Mouse (Mus musculus) stomach, embryonic 14.5 days (tissue): ENCODE data around the gene Pgc. TPM values are rescaled to one million over a fixed set of nuclear protein-coding genes. Genes with fewer than 3 reads are reported as not detected.
A peak's percentile ranks its signal among the peaks of the same experiment; 100 is the strongest.

Experiments used
- ATAC-seq: fragments of 200-750 bp; cut with Nextera tagmentation; 2 replicates; pipeline ENCODE4 v1.8.0; 2017; ENCODE audit warnings: low read depth, moderate TSS enrichment; ENCODE audit not compliant: insufficient number of reproducible peaks, insufficient read depth, low FRiP score
- H3K27ac ChIP-seq: fragments of 300-500 bp; sonication (generic); 2 replicates; pipeline ENCODE4 v1.5.1; 2014; ENCODE audit warnings: mild to moderate bottlenecking, low read length, moderate library complexity, mixed read lengths
- H3K27me3 ChIP-seq: fragments of 300-500 bp; sonication (generic); 2 replicates; pipeline ENCODE4 v1.6.1; 2014; ENCODE audit warnings: low read length, control low read depth, mixed read lengths; ENCODE audit not compliant: control insufficient read depth, insufficient read depth
- H3K36me3 ChIP-seq: fragments of 300-500 bp; sonication (generic); 2 replicates; pipeline ENCODE4 v1.6.1; 2014; ENCODE audit warnings: mild to moderate bottlenecking, control low read depth, low read length, moderate library complexity, mixed read lengths; ENCODE audit not compliant: control insufficient read depth, insufficient read depth
- H3K4me1 ChIP-seq: fragments of 300-500 bp; sonication (generic); 2 replicates; pipeline ENCODE4 v1.6.1; 2014; ENCODE audit warnings: low read length, control low read depth, mixed read lengths; ENCODE audit not compliant: control insufficient read depth, insufficient read depth
- H3K4me2 ChIP-seq: fragments of 300-500 bp; sonication (generic); replicated peaks from 2 replicates; pipeline ENCODE4 v1.6.1; 2014; ENCODE audit warnings: low read depth, low read length, control low read depth
- H3K4me3 ChIP-seq: fragments of 300-500 bp; sonication (generic); 2 replicates; pipeline ENCODE4 v1.5.1; 2014; ENCODE audit warnings: low read depth, low read length, control low read depth
- H3K9ac ChIP-seq: fragments of 300-500 bp; sonication (generic); replicated peaks from 2 replicates; pipeline ENCODE4 v1.6.1; 2014; ENCODE audit warnings: low read depth, mild to moderate bottlenecking, control low read depth, low read length, moderate library complexity, mixed read lengths
- H3K9me3 ChIP-seq: fragments of 300-500 bp; sonication (generic); 2 replicates; pipeline ENCODE4 v1.6.1; 2016; ENCODE audit warnings: low read depth, low read length, control low read depth; ENCODE audit not compliant: control insufficient read depth
- WGBS: fragments of 180-500 bp; shearing (Covaris S2); extraction: QIAGEN DNeasy Blood & Tissue Kit; methylation state at CpG from one replicate; pipeline ENCODE4 v1.1.7; 2014; 5-methylcytosine and 5-hydroxymethylcytosine counted together
- polyA plus RNA-seq: library from polyadenylated mRNA; unstranded; fragments of >200 nt; fragmentation: Nextera tagmentation; extraction: Ambion mirVana; gene quantifications from 2 replicates; pipeline ENCODE4 v1.2.1, GENCODE M21; 2014

Gene Pgc
- polyA plus RNA-seq, 1 experiment from 2014 or later, result 36.4 TPM

GRCm38 (mm10) chr17:47712889-47713571 is 13.6 kb upstream of the Pgc start:
- Histone ChIP-seq H3K9me3 (no peaks in the 10 kb centered on the region), H3K27ac (no peak overlapping the region), H3K4me1 (0 out of 2 replicates have a peak, but pooled peaks cover 3% of the 10 kb centered on the region), H3K4me3 (no peak overlapping the region), H3K4me2 (no peak overlapping the region), H3K27me3 (no peaks in the 10 kb centered on the region), H3K9ac (no peak overlapping the region), H3K36me3 (no peaks in the 10 kb centered on the region)
- WGBS, result 63% methylated on average over 14 of the region's 22 CpGs
- no peak for ATAC-seq

GRCm38 (mm10) chr17:47715037-47715436 is 11.6 kb upstream of the Pgc start:
- H3K9me3 ChIP-seq, result no peaks in the 10 kb centered on the region
- H3K9ac ChIP-seq, result no peak overlapping the region
- no peaks in the 10 kb centered on the region for H3K27me3 ChIP-seq
- no peak for ATAC-seq
- WGBS, result 53% methylated on average over 3 of the region's 3 CpGs
- no peak overlapping the region for H3K4me3 ChIP-seq
- no peaks in the 10 kb centered on the region for H3K4me1 ChIP-seq
- no peak overlapping the region for H3K27ac ChIP-seq
- no peak overlapping the region for H3K4me2 ChIP-seq
- no peaks in the 10 kb centered on the region for H3K36me3 ChIP-seq

- H3K4me1 ChIP-seq, result no peaks in the 10 kb centered on the region
- ATAC-seq, result no peak
- 81% methylated on average over 4 of the region's 4 CpGs for WGBS
These were observed 5.5 kb upstream of the Pgc start for GRCm38 (mm10) chr17:47721183-47721582.

GRCm38 (mm10) chr17:47730633-47731575 is 4.3 kb downstream of the Pgc start:
- Histone ChIP-seq H3K4me2 (no peak overlapping the region), H3K36me3 (no peaks in the 10 kb centered on the region), H3K27me3 (no peaks in the 10 kb centered on the region), H3K4me1 (no peaks in the 10 kb centered on the region), H3K9ac (no peak overlapping the region), H3K27ac (no peak overlapping the region), H3K9me3 (no peaks in the 10 kb centered on the region), H3K4me3 (no peak overlapping the region)
- WGBS, result 53% methylated on average over 24 of the region's 24 CpGs
- no peak for ATAC-seq

More at GRCm38 (mm10) chr17:47721183-47721582, 5.5 kb upstream of the Pgc start:
- Histone ChIP-seq H3K27me3 (no peaks in the 10 kb centered on the region), H3K4me2 (no peak overlapping the region), H3K4me3 (no peak overlapping the region), H3K9ac (no peak overlapping the region), H3K27ac (no peak overlapping the region), H3K9me3 (no peaks in the 10 kb centered on the region), H3K36me3 (no peaks in the 10 kb centered on the region)

DNA sequence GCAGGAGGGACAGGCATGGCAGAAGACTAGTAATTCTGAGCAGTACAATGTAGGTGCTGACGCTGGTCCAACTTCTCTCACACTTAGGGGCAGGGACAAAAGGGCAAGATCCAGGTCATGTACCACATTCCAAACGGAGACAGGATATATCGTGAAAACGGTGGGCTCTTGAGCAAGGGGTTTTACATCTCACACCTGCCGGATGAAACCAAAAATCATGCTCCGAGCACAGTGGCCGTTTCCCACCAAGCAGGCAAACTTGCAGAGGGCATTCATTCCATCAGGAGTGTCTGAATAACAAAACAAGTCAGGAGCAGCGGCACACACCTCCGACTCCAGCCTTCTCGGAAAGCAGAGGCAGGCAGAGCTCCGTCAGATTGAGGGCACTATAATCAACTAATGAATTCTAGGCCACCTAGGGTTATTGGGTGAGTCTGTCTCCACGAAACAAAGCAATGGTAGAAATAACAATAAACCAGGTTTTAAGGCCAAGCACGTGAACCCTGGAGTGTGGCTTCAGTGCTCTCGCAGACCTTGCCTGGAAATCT is 9.0 kb downstream of the Pgc start:
- Histone ChIP-seq H3K27me3 (no peaks in the 10 kb centered on the region), H3K9ac (no peak overlapping the region), H3K9me3 (no peaks in the 10 kb centered on the region), H3K4me3 (no peak overlapping the region), H3K4me2 (no peak overlapping the region), H3K36me3 (no peaks in the 10 kb centered on the region), H3K27ac (no peak overlapping the region), H3K4me1 (peaks cover 6% of the 10 kb centered on the region; the same call in 1 of the 2 replicates)
- 69% methylated on average over 14 of the region's 14 CpGs for WGBS
- ATAC-seq, result no peak

GRCm38 (mm10) chr17:47736856-47737255 is 10.2 kb downstream of the Pgc start, which contains the start of gene Tfeb:
Gene Tfeb (plus strand): TSS chr17:47737030.
- Histone ChIP-seq H3K4me2 (peak within 1 kb of the TSS; percentile 97), H3K9ac (peak within 1 kb of the TSS; percentile 60), H3K27ac (peak within 1 kb of the TSS; percentile 52), H3K36me3 (no peaks in the 10 kb centered on the region), H3K27me3 (no peaks in the 10 kb centered on the region), H3K4me1 (peaks cover 6% of the 10 kb centered on the region; the same call in 1 of the 2 replicates), H3K9me3 (no peaks in the 10 kb centered on the region), H3K4me3 (peak within 1 kb of the TSS; percentile 78)
- peak; percentile 67 for ATAC-seq
- WGBS, result under 1% methylated on average over 30 of the region's 47 CpGs

DNA sequence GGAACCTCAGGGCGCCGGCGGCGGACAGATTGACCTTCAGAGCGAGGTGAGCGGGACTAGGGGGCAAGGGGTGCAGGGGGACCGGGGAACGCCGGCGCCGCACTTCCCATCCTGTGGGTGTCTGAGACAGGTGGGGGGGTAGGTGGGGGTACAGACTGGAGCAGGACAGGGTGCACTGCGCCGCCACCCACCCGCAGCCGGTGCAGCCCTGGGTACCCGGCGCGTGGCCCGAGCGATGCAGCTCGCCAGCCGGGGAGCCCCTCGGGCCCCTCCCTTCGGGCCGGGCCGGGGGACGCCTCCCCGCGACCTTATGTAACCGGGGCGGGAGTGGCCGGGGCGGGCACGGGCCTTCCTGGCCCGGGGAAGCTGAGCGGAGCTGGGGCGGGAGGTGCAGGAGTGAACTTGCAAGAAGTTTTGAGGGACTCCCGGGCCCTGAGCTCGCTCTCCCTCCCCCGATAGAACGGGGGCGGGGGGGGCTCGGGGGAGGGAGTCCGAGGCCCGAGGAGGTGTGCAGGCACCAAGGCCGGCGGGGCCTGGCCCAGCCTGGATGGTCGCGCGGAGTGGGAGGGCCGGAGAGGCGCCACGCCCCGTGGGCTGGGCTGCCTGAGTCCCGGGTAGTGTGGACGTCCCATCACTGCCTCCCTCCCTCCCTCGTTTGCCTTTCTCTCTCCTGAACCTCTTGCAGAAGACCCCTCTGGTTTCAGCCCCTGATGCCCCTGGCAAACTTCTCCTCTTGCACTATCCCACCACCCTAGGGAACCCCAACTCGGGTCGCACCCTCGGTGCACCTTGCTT is 10.8 kb downstream of the Pgc start:
- Histone ChIP-seq H3K9ac (peak overlapping the region; percentile 60), H3K4me3 (peak overlapping the region; percentile 78), H3K27ac (peak overlapping the region; percentile 52), H3K36me3 (no peaks in the 10 kb centered on the region), H3K9me3 (no peaks in the 10 kb centered on the region), H3K27me3 (no peaks in the 10 kb centered on the region), H3K4me2 (peak overlapping the region; percentile 97), H3K4me1 (peaks cover 6% of the 10 kb centered on the region; the same call in 1 of the 2 replicates)
- under 1% methylated on average over 37 of the region's 60 CpGs for WGBS
- peak; percentile 88 for ATAC-seq
